Comparison of ENCODE assay signal across 8 mouse cellular contexts in the genomic region with DNA sequence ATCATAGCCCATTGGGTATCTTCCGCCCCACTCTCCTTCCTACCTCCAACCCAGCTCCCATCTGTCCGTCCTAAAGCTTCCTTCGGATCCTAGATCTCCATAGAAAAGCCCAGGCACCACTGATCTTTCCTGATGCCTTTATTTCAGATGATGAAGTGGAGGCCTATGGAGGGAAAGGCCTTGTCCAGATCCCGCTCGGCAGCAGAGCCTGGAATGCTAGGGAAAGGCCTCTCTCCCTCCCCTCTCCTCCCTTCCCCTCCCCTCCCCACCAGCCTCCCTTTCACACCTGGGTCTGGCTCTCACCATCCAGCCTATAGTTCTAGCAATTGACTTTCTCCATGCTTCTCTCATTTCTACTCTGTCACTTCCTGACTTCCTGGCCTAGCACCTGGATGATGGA.
DNase-seq lines count a peak whose midpoint lies in the region; ATAC-seq and TF ChIP-seq lines count a peak whose summit lies in the region.

No protein-coding gene starts in this region.

- H3K9ac ChIP-seq in kidney, postnatal 0 days (ENCODE audit: low read depth, low read length): no peak overlapping the region
- peak overlapping the region; percentile 69 for H3K9ac ChIP-seq in embryonic facial prominence, embryonic 11.5 days (replicated peaks; ENCODE audit: low read length)
- H3K9ac ChIP-seq in intestine, postnatal 0 days (ENCODE audit: low read depth, low read length): no peak overlapping the region
- no peak overlapping the region for H3K9ac ChIP-seq in neural tube, embryonic 14.5 days (replicated peaks; ENCODE audit: low read depth, low read length)

- peak overlapping the region; percentile 63 for H3K4me2 ChIP-seq in kidney, postnatal 0 days (ENCODE audit: low read length)
- H3K4me2 ChIP-seq in embryonic facial prominence, embryonic 11.5 days (ENCODE audit: low read depth, low read length): peak overlapping the region; percentile 56
- H3K4me2 ChIP-seq in intestine, postnatal 0 days (replicated peaks; ENCODE audit: low read depth): peak overlapping the region; percentile 17; the same call in 1 of the 2 replicates
- peak overlapping the region; percentile 75 for H3K4me2 ChIP-seq in neural tube, embryonic 14.5 days (ENCODE audit: low read depth, low read length)

- intact Hi-C loops in gastrocnemius, postnatal 14 days (cut with DNase I; ENCODE audit: low total_unique reads): no loop called here

- TF ChIP-seq CTCF in kidney, postnatal 0 days (IDR thresholded peaks at IDR 0.05; ENCODE audit: low read depth): no peak
- no peak for TF ChIP-seq CTCF in intestine, postnatal 0 days (IDR thresholded peaks at IDR 0.05; ENCODE audit: low read depth)

- 51% methylated on average over 5 of the region's 5 CpGs for WGBS in kidney, postnatal 0 days
- WGBS in embryonic facial prominence, embryonic 11.5 days: 34% methylated on average over 5 of the region's 5 CpGs
- 81% methylated on average over 5 of the region's 5 CpGs for WGBS in intestine, postnatal 0 days
- WGBS in neural tube, embryonic 14.5 days: 54% methylated on average over 5 of the region's 5 CpGs

- H3K27me3 ChIP-seq in kidney, postnatal 0 days (ENCODE audit: insufficient read depth, low read length): no peaks in the 10 kb centered on the region
- no peaks in the 10 kb centered on the region for H3K27me3 ChIP-seq in embryonic facial prominence, embryonic 11.5 days (ENCODE audit: control insufficient read depth, insufficient read depth, low read length)
- no peaks in the 10 kb centered on the region for H3K27me3 ChIP-seq in intestine, postnatal 0 days (replicated peaks; ENCODE audit: control insufficient read depth, insufficient read depth, low read length)
- H3K27me3 ChIP-seq in neural tube, embryonic 14.5 days (ENCODE audit: control insufficient read depth, insufficient read depth, low read length): no peaks in the 10 kb centered on the region

- H3K9me3 ChIP-seq in kidney, postnatal 0 days (replicated peaks; ENCODE audit: low read length): no peaks in the 10 kb centered on the region
- H3K9me3 ChIP-seq in embryonic facial prominence, embryonic 11.5 days (replicated peaks; ENCODE audit: control insufficient read depth, low read length): no peaks in the 10 kb centered on the region
- no peaks in the 10 kb centered on the region for H3K9me3 ChIP-seq in intestine, postnatal 0 days (ENCODE audit: control insufficient read depth)
- no peaks in the 10 kb centered on the region for H3K9me3 ChIP-seq in neural tube, embryonic 14.5 days (ENCODE audit: control insufficient read depth, low read length)

- 0 out of 2 replicates have a peak overlapping the region, but pooled peaks have one; percentile 38 for H3K4me3 ChIP-seq in kidney, postnatal 0 days (replicated peaks; ENCODE audit: low read depth, low read length)
- peak overlapping the region; percentile 47 for H3K4me3 ChIP-seq in embryonic facial prominence, embryonic 11.5 days (ENCODE audit: low read depth, low read length)
- no peak overlapping the region for H3K4me3 ChIP-seq in intestine, postnatal 0 days (ENCODE audit: low read depth, low read length)
- H3K4me3 ChIP-seq in neural tube, embryonic 14.5 days (ENCODE audit: low read depth, low read length): peak overlapping the region; percentile 47; the same call in 1 of the 2 replicates

- no peak overlapping the region for H3K27ac ChIP-seq in kidney, postnatal 0 days
- H3K27ac ChIP-seq in embryonic facial prominence, embryonic 11.5 days (replicated peaks; ENCODE audit: low read depth, low read length): peak overlapping the region; percentile 5; the same call in 1 of the 2 replicates
- no peak overlapping the region for H3K27ac ChIP-seq in intestine, postnatal 0 days (ENCODE audit: low read depth, low read length)
- no peak overlapping the region for H3K27ac ChIP-seq in neural tube, embryonic 14.5 days (ENCODE audit: low read depth, low read length)

- no peak for DNase-seq in kidney, postnatal 0 days (ENCODE audit: low spot score)
- no peak for DNase-seq in kidney, adult 11 months
- no peak for DNase-seq in embryonic facial prominence, embryonic 11.5 days (ENCODE audit: low spot score)
- no peak for DNase-seq in gastrocnemius, postnatal 14 days
- no peak for DNase-seq in c-Kit-positive CD71-positive TER-119-positive erythroid progenitor cells, embryonic 14.5 days (ENCODE audit: low spot score)
- no peak for DNase-seq in adrenal gland, postnatal 14 days

- peaks cover 14% of the 10 kb centered on the region; the same call in 1 of the 2 replicates for H3K4me1 ChIP-seq in kidney, postnatal 0 days (replicated peaks; ENCODE audit: insufficient read depth, low read length)
- no peaks in the 10 kb centered on the region; the same call in 1 of the 2 replicates for H3K4me1 ChIP-seq in embryonic facial prominence, embryonic 11.5 days (ENCODE audit: control insufficient read depth, insufficient read depth, low read length)
- H3K4me1 ChIP-seq in intestine, postnatal 0 days (replicated peaks; ENCODE audit: control insufficient read depth, insufficient read depth, low read length): peaks cover 5% of the 10 kb centered on the region; the same call in 1 of the 2 replicates
- peaks cover 23% of the 10 kb centered on the region for H3K4me1 ChIP-seq in neural tube, embryonic 14.5 days (ENCODE audit: control insufficient read depth, insufficient read depth, low read length)

- no peaks in the 10 kb centered on the region for H3K36me3 ChIP-seq in kidney, postnatal 0 days (ENCODE audit: insufficient read depth, low read length)
- no peaks in the 10 kb centered on the region for H3K36me3 ChIP-seq in embryonic facial prominence, embryonic 11.5 days (replicated peaks; ENCODE audit: control insufficient read depth, insufficient read depth, low read depth, low read length)
- no peaks in the 10 kb centered on the region for H3K36me3 ChIP-seq in intestine, postnatal 0 days (ENCODE audit: control insufficient read depth, insufficient read depth)
- no peaks in the 10 kb centered on the region for H3K36me3 ChIP-seq in neural tube, embryonic 14.5 days (ENCODE audit: control insufficient read depth, insufficient read depth, low read length)

- no peak for ATAC-seq in kidney, postnatal 0 days (replicated peaks; ENCODE audit: low FRiP score, low read depth)
- ATAC-seq in embryonic facial prominence, embryonic 11.5 days (replicated peaks; ENCODE audit: insufficient number of reproducible peaks, low FRiP score, low TSS enrichment, low read depth): no peak
- ATAC-seq in intestine, postnatal 0 days: no peak
- ATAC-seq in neural tube, embryonic 14.5 days (ENCODE audit: low read depth): no peak

Comparison
In these comparisons a context has a peak if more than half of its experiments do, and no peak if none do; other contexts are left out.
1. H3K4me2 ChIP-seq: peak in every context shown above with its lines; median percentile 75 in neural tube, embryonic 14.5 days; 63 in kidney, postnatal 0 days; 56 in embryonic facial prominence, embryonic 11.5 days; 17 in intestine, postnatal 0 days.